Mouse (Mus musculus): ENCODE data around the gene Dock6. TPM values are rescaled to one million over a fixed set of nuclear protein-coding genes. Genes with fewer than 3 reads are reported as not detected.

The Dock6 gene
- polyA plus RNA-seq, 1 experiment, result 47.6 TPM

GRCm38 (mm10) chr9:21857501-21857900 is 5.1 kb upstream of the Dock6 start:
- 83% methylated on average over 2 of the region's 2 CpGs for WGBS
- no peaks in the 10 kb centered on the region for H3K36me3 ChIP-seq (ENCODE audit: control insufficient read depth, insufficient read depth, low read length)
- H3K27ac ChIP-seq (ENCODE audit: insufficient read depth, low read length), result no peak overlapping the region
- no peak overlapping the region for H3K4me3 ChIP-seq (ENCODE audit: extremely low read depth, insufficient read depth, insufficient read length)
- no peak for TF ChIP-seq POLR2A (IDR thresholded peaks at IDR 0.05; ENCODE audit: low read depth, low read length)
- TF ChIP-seq CTCF (IDR thresholded peaks at IDR 0.05; ENCODE audit: extremely low read depth, insufficient read depth, insufficient read length, insufficient replicate concordance), result no peak
- H3K4me1 ChIP-seq (ENCODE audit: control insufficient read depth, insufficient read depth, insufficient read length), result peaks cover 5% of the 10 kb centered on the region
- DNase-seq (ENCODE audit: low read depth in 1 of 2, low spot score in 2 of 2), result no peak
- no peaks in the 10 kb centered on the region; the same call in 1 of the 2 replicates for H3K27me3 ChIP-seq (ENCODE audit: control insufficient read depth, insufficient read depth, low read length)

- whole genome bisulfite sequencing, result 87% methylated on average over 6 of the region's 6 CpGs
- no peak overlapping the region for H3K27ac ChIP-seq (ENCODE audit: insufficient read depth, low read length)
- H3K4me1 ChIP-seq (ENCODE audit: control insufficient read depth, insufficient read depth, insufficient read length), result peaks cover 8% of the 10 kb centered on the region
- no peak for TF ChIP-seq POLR2A (IDR thresholded peaks at IDR 0.05; ENCODE audit: low read depth, low read length)
- no peak for DNase-seq (ENCODE audit: low read depth in 1 of 2, low spot score in 2 of 2)
- no peaks in the 10 kb centered on the region; the same call in none of the 2 replicates for H3K27me3 ChIP-seq (ENCODE audit: control insufficient read depth, insufficient read depth, low read length)
- no peak overlapping the region for H3K4me3 ChIP-seq (ENCODE audit: extremely low read depth, insufficient read depth, insufficient read length)
- no peaks in the 10 kb centered on the region for H3K36me3 ChIP-seq (ENCODE audit: control insufficient read depth, insufficient read depth, low read length)
These were observed 2.5 kb upstream of the Dock6 start for GRCm38 (mm10) chr9:21854894-21855293.

GRCm38 (mm10) chr9:21853961-21854360 is 1.5 kb upstream of the Dock6 start:
- H3K27ac ChIP-seq (ENCODE audit: insufficient read depth, low read length), result no peak overlapping the region
- DNase-seq (ENCODE audit: low read depth in 1 of 2, low spot score in 2 of 2), result no peak
- peaks cover 8% of the 10 kb centered on the region for H3K4me1 ChIP-seq (ENCODE audit: control insufficient read depth, insufficient read depth, insufficient read length)
- no peaks in the 10 kb centered on the region; the same call in none of the 2 replicates for H3K27me3 ChIP-seq (ENCODE audit: control insufficient read depth, insufficient read depth, low read length)
- TF ChIP-seq CTCF (IDR thresholded peaks at IDR 0.05; ENCODE audit: extremely low read depth, insufficient read depth, insufficient read length, insufficient replicate concordance) (no peak), POLR2A (IDR thresholded peaks at IDR 0.05; ENCODE audit: low read depth, low read length) (no peak)
- WGBS, result 64% methylated on average over 5 of the region's 5 CpGs
- no peaks in the 10 kb centered on the region for H3K36me3 ChIP-seq (ENCODE audit: control insufficient read depth, insufficient read depth, low read length)
- H3K4me3 ChIP-seq (ENCODE audit: extremely low read depth, insufficient read depth, insufficient read length), result no peak overlapping the region

- peaks cover 8% of the 10 kb centered on the region for H3K4me1 ChIP-seq (ENCODE audit: control insufficient read depth, insufficient read depth, insufficient read length)
These were observed 1.4 kb downstream of the Dock6 start for GRCm38 (mm10) chr9:21851084-21851483.

GRCm38 (mm10) chr9:21849691-21850677 is 2.5 kb downstream of the Dock6 start:
- no peak for DNase-seq (ENCODE audit: low read depth in 1 of 2, low spot score in 2 of 2)
- no peak overlapping the region for H3K4me3 ChIP-seq (ENCODE audit: extremely low read depth, insufficient read depth, insufficient read length)
- TF ChIP-seq POLR2A (IDR thresholded peaks at IDR 0.05; ENCODE audit: low read depth, low read length) (no peak), CTCF (IDR thresholded peaks at IDR 0.05; ENCODE audit: extremely low read depth, insufficient read depth, insufficient read length, insufficient replicate concordance) (no peak)
- no peaks in the 10 kb centered on the region for H3K36me3 ChIP-seq (ENCODE audit: control insufficient read depth, insufficient read depth, low read length)
- 86% methylated on average over 7 of the region's 7 CpGs for WGBS
- no peak overlapping the region for H3K27ac ChIP-seq (ENCODE audit: insufficient read depth, low read length)
- peaks cover 8% of the 10 kb centered on the region for H3K4me1 ChIP-seq (ENCODE audit: control insufficient read depth, insufficient read depth, insufficient read length)
- no peaks in the 10 kb centered on the region; the same call in none of the 2 replicates for H3K27me3 ChIP-seq (ENCODE audit: control insufficient read depth, insufficient read depth, low read length)

More at GRCm38 (mm10) chr9:21851084-21851483, 1.4 kb downstream of the Dock6 start:
- Histone ChIP-seq H3K27ac (ENCODE audit: insufficient read depth, low read length) (no peak overlapping the region), H3K4me3 (ENCODE audit: extremely low read depth, insufficient read depth, insufficient read length) (no peak overlapping the region), H3K36me3 (ENCODE audit: control insufficient read depth, insufficient read depth, low read length) (no peaks in the 10 kb centered on the region), H3K27me3 (ENCODE audit: control insufficient read depth, insufficient read depth, low read length) (no peaks in the 10 kb centered on the region; the same call in none of the 2 replicates)
- DNase-seq (ENCODE audit: low read depth in 1 of 2, low spot score in 2 of 2), result no peak
- WGBS, result 86% methylated on average over 3 of the region's 3 CpGs
- TF ChIP-seq POLR2A (IDR thresholded peaks at IDR 0.05; ENCODE audit: low read depth, low read length) (no peak), CTCF (IDR thresholded peaks at IDR 0.05; ENCODE audit: extremely low read depth, insufficient read depth, insufficient read length, insufficient replicate concordance) (no peak)

GRCm38 (mm10) chr9:21847926-21848325 is 4.5 kb downstream of the Dock6 start:
- no peak overlapping the region for H3K27ac ChIP-seq (ENCODE audit: insufficient read depth, low read length)
- no peaks in the 10 kb centered on the region for H3K36me3 ChIP-seq (ENCODE audit: control insufficient read depth, insufficient read depth, low read length)
- H3K4me3 ChIP-seq (ENCODE audit: extremely low read depth, insufficient read depth, insufficient read length), result no peak overlapping the region
- no peaks in the 10 kb centered on the region; the same call in none of the 2 replicates for H3K27me3 ChIP-seq (ENCODE audit: control insufficient read depth, insufficient read depth, low read length)
- 90% methylated on average over 10 of the region's 10 CpGs for WGBS
- DNase-seq (ENCODE audit: low read depth in 1 of 2, low spot score in 2 of 2), result no peak
- no peak for TF ChIP-seq POLR2A (IDR thresholded peaks at IDR 0.05; ENCODE audit: low read depth, low read length)
- no peak for TF ChIP-seq CTCF (IDR thresholded peaks at IDR 0.05; ENCODE audit: extremely low read depth, insufficient read depth, insufficient read length, insufficient replicate concordance)
- peaks cover 7% of the 10 kb centered on the region for H3K4me1 ChIP-seq (ENCODE audit: control insufficient read depth, insufficient read depth, insufficient read length)
